Mouse (Mus musculus) ES-Bruce4 (cell line): Measurements from ENCODE around the gene Ica1.

Experiments
- CTCF ChIP-seq: IDR thresholded peaks from one replicate; pipeline ENCODE4 v1.8.1; 2011; ENCODE audit warnings: low read depth, low read length
- EP300 ChIP-seq: IDR thresholded peaks from 2 replicates; pipeline ENCODE4 v1.6.1; 2011; ENCODE audit warnings: low read depth, low read length; ENCODE audit not compliant: insufficient read depth

- TF ChIP-seq CTCF (no peak), EP300 (no peak)
These were observed 14.1 kb upstream of the Ica1 start for GRCm38 (mm10) chr6:8792385-8792784.
